Mouse (Mus musculus) MEL (cell line): Measurements from ENCODE around the gene Cbx3. TPM values are rescaled to one million over a fixed set of nuclear protein-coding genes. Genes with fewer than 3 reads are reported as not detected.

Experiments
- DNase-seq: peaks from one replicate; pipeline ENCODE4 v3.0.0; 2011; ENCODE audit warnings: low read depth, low spot score
- H3K27ac ChIP-seq: 2 replicates; pipeline ENCODE4 v1.5.1; 2012; ENCODE audit warnings: low read depth, mild to moderate bottlenecking, control low read depth, low read length, moderate library complexity; ENCODE audit not compliant: control insufficient read depth
- H3K27me3 ChIP-seq, 2 experiments: fragments of 150-350 bp in 1 of 2; sonication (generic) in 1 of 2; 2 replicates each; pipeline ENCODE4 v1.6.1; 2012; ENCODE audit warnings: low read length in 2 of 2, mild to moderate bottlenecking in 2 of 2, improper control_type of control experiment in 1 of 2, moderate library complexity in 1 of 2; ENCODE audit not compliant: insufficient read depth in 2 of 2, control insufficient read depth in 1 of 2
- H3K36me3 ChIP-seq, 2 experiments: 2 replicates each; pipeline ENCODE4 v1.6.1; 2012 to 2014; ENCODE audit warnings: low read length in 2 of 2, improper control_type of control experiment in 1 of 2, inconsistent platforms in 1 of 2, mild to moderate bottlenecking in 1 of 2; ENCODE audit not compliant: insufficient read depth in 2 of 2, control insufficient read depth in 1 of 2
- H3K4me1 ChIP-seq, 2 experiments: fragments of 150-350 bp in 1 of 2; sonication (generic) in 1 of 2; 2 replicates each; pipeline ENCODE4 v1.6.1; 2012; ENCODE audit warnings: low read length in 2 of 2, improper control_type of control experiment in 1 of 2, mild to moderate bottlenecking in 1 of 2; ENCODE audit not compliant: insufficient read depth in 2 of 2, control insufficient read depth in 1 of 2
- H3K4me3 ChIP-seq, 2 experiments: fragments of 150-350 bp in 1 of 2; sonication (generic) in 1 of 2; 2 replicates each; pipeline ENCODE4 v1.5.1; 2012; ENCODE audit warnings: low read depth in 2 of 2, low read length in 2 of 2, mild to moderate bottlenecking in 2 of 2, moderate library complexity in 2 of 2, control low read depth in 1 of 2, improper control_type of control experiment in 1 of 2; ENCODE audit not compliant: control insufficient read depth in 1 of 2, insufficient read depth in 1 of 2
- H3K79me2 ChIP-seq: 2 replicates; pipeline ENCODE4 v1.6.1; 2012; ENCODE audit warnings: mild to moderate bottlenecking, low read length, moderate library complexity; ENCODE audit not compliant: control insufficient read depth, poor library complexity, insufficient read depth
- H3K9ac ChIP-seq: 2 replicates; pipeline ENCODE4 v1.6.1; 2012; ENCODE audit warnings: low read depth, mild to moderate bottlenecking, control low read depth, low read length, moderate library complexity; ENCODE audit not compliant: control insufficient read depth, poor library complexity, severe bottlenecking
- H3K9me3 ChIP-seq: fragments of 150-350 bp; sonication (generic); replicated peaks from 2 replicates; pipeline ENCODE4 v1.6.1; 2012; ENCODE audit warnings: mild to moderate bottlenecking, low read length, improper control_type of control experiment, moderate library complexity; ENCODE audit not compliant: insufficient read depth
- BHLHE40 ChIP-seq: IDR thresholded peaks from 2 replicates; pipeline ENCODE4 v1.6.1; 2012; ENCODE audit warnings: low read depth, mild to moderate bottlenecking, inconsistent platforms, low read length, improper control_type of control experiment, borderline replicate concordance
- CHD1 ChIP-seq: IDR thresholded peaks from 2 replicates; pipeline ENCODE4 v1.6.1; 2012; ENCODE audit warnings: low read depth, mild to moderate bottlenecking, inconsistent platforms, low read length, improper control_type of control experiment
- CHD2 ChIP-seq: IDR thresholded peaks from 2 replicates; pipeline ENCODE4 v1.6.1; 2011; ENCODE audit warnings: low read length, improper control_type of control experiment
- CTCF ChIP-seq, 3 experiments: IDR thresholded peaks in 2 of 3; conservative IDR thresholded peaks in 1 of 3; 2 replicates each; pipeline ENCODE4 v1.5.1; 2011 to 2012; ENCODE audit warnings: low read length in 3 of 3, low read depth in 2 of 3, mild to moderate bottlenecking in 2 of 3, improper control_type of control experiment in 1 of 3, inconsistent platforms in 1 of 3, mixed read lengths in 1 of 3, moderate library complexity in 1 of 3; ENCODE audit not compliant: control insufficient read depth in 1 of 3, insufficient read depth in 1 of 3, poor library complexity in 1 of 3, severe bottlenecking in 1 of 3
- E2F4 ChIP-seq: IDR thresholded peaks from 2 replicates; pipeline ENCODE4 v1.6.1; 2011; ENCODE audit warnings: low read depth, low read length, improper control_type of control experiment, borderline replicate concordance
- EP300 ChIP-seq, 2 experiments: IDR thresholded peaks; 2 replicates each; pipeline ENCODE4 v1.6.1; 2011; ENCODE audit warnings: improper control_type of control experiment in 2 of 2, low read length in 2 of 2, low read depth in 1 of 2, mild to moderate bottlenecking in 1 of 2
- ETS1 ChIP-seq: IDR thresholded peaks from 2 replicates; pipeline ENCODE4 v1.6.1; 2012; ENCODE audit warnings: low read depth, mild to moderate bottlenecking, inconsistent platforms, low read length, improper control_type of control experiment, moderate library complexity
- GABPA ChIP-seq: IDR thresholded peaks from 2 replicates; pipeline ENCODE4 v1.6.1; 2012; ENCODE audit warnings: low read depth, mild to moderate bottlenecking, inconsistent platforms, low read length, improper control_type of control experiment, moderate library complexity
- GATA1 ChIP-seq: IDR thresholded peaks from 2 replicates; pipeline ENCODE4 v1.6.1; 2011; ENCODE audit warnings: low read depth, low read length, improper control_type of control experiment
- HCFC1 ChIP-seq: IDR thresholded peaks from 2 replicates; pipeline ENCODE4 v1.6.1; 2012; ENCODE audit warnings: low read depth, mild to moderate bottlenecking, inconsistent platforms, low read length, improper control_type of control experiment, moderate library complexity
- JUND ChIP-seq: IDR thresholded peaks from 2 replicates; pipeline ENCODE4 v1.6.1; 2011; ENCODE audit warnings: low read depth, mild to moderate bottlenecking, improper control_type of control experiment, low read length
- MAFK ChIP-seq: IDR thresholded peaks from 2 replicates; pipeline ENCODE4 v1.6.1; 2011; ENCODE audit warnings: low read depth, mild to moderate bottlenecking, low read length, improper control_type of control experiment, borderline replicate concordance
- MAX ChIP-seq: IDR thresholded peaks from 2 replicates; pipeline ENCODE4 v1.6.1; 2011; ENCODE audit warnings: low read length, improper control_type of control experiment
- MEF2A ChIP-seq: IDR thresholded peaks from 2 replicates; pipeline ENCODE4 v1.6.1; 2014; ENCODE audit warnings: low read depth, mild to moderate bottlenecking, inconsistent platforms, low read length, improper control_type of control experiment; ENCODE audit not compliant: poor library complexity, insufficient replicate concordance, severe bottlenecking; ENCODE audit errors: extremely low read depth
- MXI1 ChIP-seq: IDR thresholded peaks from 2 replicates; pipeline ENCODE4 v1.6.1; 2011; ENCODE audit warnings: mild to moderate bottlenecking, low read depth, low read length, improper control_type of control experiment
- MYB ChIP-seq: IDR thresholded peaks from 2 replicates; pipeline ENCODE4 v1.6.1; 2011; ENCODE audit warnings: mild to moderate bottlenecking, low read depth, low read length, improper control_type of control experiment
- NELFE ChIP-seq: IDR thresholded peaks from 2 replicates; pipeline ENCODE4 v1.6.1; 2011; ENCODE audit warnings: low read depth, low read length, improper control_type of control experiment
- NRF1 ChIP-seq: IDR thresholded peaks from 2 replicates; pipeline ENCODE4 v1.6.1; 2014; ENCODE audit warnings: low read depth, mild to moderate bottlenecking, inconsistent platforms, low read length, improper control_type of control experiment, moderate library complexity; ENCODE audit not compliant: poor library complexity, insufficient read depth, severe bottlenecking
- POLR2A ChIP-seq, 2 experiments: IDR thresholded peaks; 2 replicates each; pipeline ENCODE4 v1.6.1; 2011 to 2012; ENCODE audit warnings: low read length in 2 of 2, mild to moderate bottlenecking in 2 of 2, control low read depth in 1 of 2, improper control_type of control experiment in 1 of 2, low read depth in 1 of 2, moderate library complexity in 1 of 2; ENCODE audit not compliant: control insufficient read depth in 1 of 2, insufficient read depth in 1 of 2, poor library complexity in 1 of 2
- POLR2AphosphoS2 ChIP-seq: IDR thresholded peaks from 2 replicates; pipeline ENCODE4 v1.6.1; 2011; ENCODE audit warnings: low read length, improper control_type of control experiment
- RAD21 ChIP-seq: IDR thresholded peaks from 2 replicates; pipeline ENCODE4 v1.6.1; 2011; ENCODE audit warnings: mild to moderate bottlenecking, low read depth, low read length, improper control_type of control experiment
- SIN3A ChIP-seq: IDR thresholded peaks from 2 replicates; pipeline ENCODE4 v1.6.1; 2012; ENCODE audit warnings: low read length, improper control_type of control experiment, inconsistent platforms
- SMC3 ChIP-seq: IDR thresholded peaks from 2 replicates; pipeline ENCODE4 v1.6.1; 2011; ENCODE audit warnings: low read depth, low read length, improper control_type of control experiment
- TCF12 ChIP-seq: IDR thresholded peaks from 2 replicates; pipeline ENCODE4 v1.6.1; 2014; ENCODE audit warnings: low read depth, mild to moderate bottlenecking, inconsistent platforms, low read length, improper control_type of control experiment, moderate library complexity
- UBTF ChIP-seq: IDR thresholded peaks from 2 replicates; pipeline ENCODE4 v1.6.1; 2012; ENCODE audit warnings: low read depth, mild to moderate bottlenecking, inconsistent platforms, low read length, improper control_type of control experiment, moderate library complexity, borderline replicate concordance; ENCODE audit not compliant: insufficient read depth
- USF1 ChIP-seq: IDR thresholded peaks from 2 replicates; pipeline ENCODE4 v1.6.1; 2014; ENCODE audit warnings: low read depth, mild to moderate bottlenecking, inconsistent platforms, low read length, improper control_type of control experiment, moderate library complexity
- USF2 ChIP-seq, 2 experiments: IDR thresholded peaks; 2 replicates each; pipeline ENCODE4 v1.6.1; 2011 to 2012; ENCODE audit warnings: improper control_type of control experiment in 2 of 2, low read length in 2 of 2, borderline replicate concordance in 1 of 2, inconsistent platforms in 1 of 2, low read depth in 1 of 2, mild to moderate bottlenecking in 1 of 2; ENCODE audit not compliant: insufficient read depth in 1 of 2
- ZKSCAN1 ChIP-seq: IDR thresholded peaks from 2 replicates; pipeline ENCODE4 v1.6.1; 2012; ENCODE audit warnings: low read depth, mild to moderate bottlenecking, inconsistent platforms, low read length, improper control_type of control experiment, moderate library complexity
- ZMIZ1 ChIP-seq: IDR thresholded peaks from 2 replicates; pipeline ENCODE4 v1.6.1; 2012; ENCODE audit warnings: low read depth, mild to moderate bottlenecking, inconsistent platforms, low read length, improper control_type of control experiment, moderate library complexity
- polyA plus RNA-seq, 2 experiments: library from polyadenylated mRNA; stranded (reverse) in 1 of 2; unstranded in 1 of 2; fragments of >175 nt in 1 of 2; fragments of >200 nt in 1 of 2; gene quantifications; 2 replicates each; pipeline versions ENCODE4 v1.2.1 to v1.2.4; 2012; ENCODE audit warnings: low replicate concordance in 2 of 2, low read depth in 1 of 2; ENCODE audit not compliant: insufficient read length in 2 of 2, insufficient read depth in 1 of 2, missing spikeins in 1 of 2
- total RNA-seq: library from RNA; depleted of rRNA; stranded (reverse); fragments of 300-350 nt; gene quantifications from 2 replicates; pipeline ENCODE4 v1.2.3, GENCODE M21; 2012

Cbx3 gene
- total and polyA plus RNA-seq, 3 experiments, result 177 to 250 TPM; not detected in 1

- H3K4me1 ChIP-seq, result peaks cover 0 to 13% of the 10 kb centered on the region in 2 experiments; a peak in 3 of 4 replicates
- no peak overlapping the region for H3K9ac ChIP-seq
- TF ChIP-seq HCFC1, result no peak
- TF ChIP-seq MAFK, result no peak
- TF ChIP-seq MAX, result no peak
- no peak for TF ChIP-seq CTCF (IDR thresholded peaks at IDR 0.05 in 2 of 3, conservative IDR thresholded peaks at IDR 0.05 in 1 of 3; ENCODE audit: control insufficient read depth in 1 of 3, insufficient read depth in 1 of 3, low read depth in 2 of 3, low read length in 3 of 3, poor library complexity in 1 of 3, severe bottlenecking in 1 of 3)
- no peak for TF ChIP-seq POLR2AphosphoS2
- TF ChIP-seq GABPA, result no peak
- no peak for TF ChIP-seq MEF2A
- TF ChIP-seq BHLHE40, result no peak
- TF ChIP-seq UBTF, result no peak
- TF ChIP-seq EP300 (IDR thresholded peaks at IDR 0.05; ENCODE audit: low read depth in 1 of 2, low read length in 2 of 2), result peak in 1 of 2 experiments; percentile 37; a peak in 1 of 4 replicates
- TF ChIP-seq ZMIZ1, result no peak
- no peak for TF ChIP-seq USF2 (IDR thresholded peaks at IDR 0.05; ENCODE audit: borderline replicate concordance in 1 of 2, insufficient read depth in 1 of 2, low read depth in 1 of 2, low read length in 2 of 2)
- TF ChIP-seq GATA1, result peak; percentile 29; the same call in 1 of the 2 replicates
- no peak for TF ChIP-seq ZKSCAN1
- no peak for TF ChIP-seq CHD2
- no peak for TF ChIP-seq SMC3
- no peak for TF ChIP-seq TCF12
- TF ChIP-seq NRF1, result no peak
- TF ChIP-seq, all 39 proteins: peak for 2
- peaks cover 0 to 9% of the 10 kb centered on the region in 2 experiments; a peak in 2 of 4 replicates for H3K36me3 ChIP-seq
- peak; percentile 27 for DNase-seq
- H3K27ac ChIP-seq, result no peak overlapping the region
- H3K27me3 ChIP-seq, result peaks cover 0 to 1% of the 10 kb centered on the region in 2 experiments; a peak in 1 of 4 replicates
- no peak overlapping the region for H3K4me3 ChIP-seq
- H3K9me3 ChIP-seq, result no peaks in the 10 kb centered on the region
- H3K79me2 ChIP-seq, result no peaks in the 10 kb centered on the region
Measured at GRCm38 (mm10) chr6:51424537-51424936, 45.6 kb upstream of the Cbx3 start.

GRCm38 (mm10) chr6:51432535-51433397 lies 37.4 kb upstream of the Cbx3 start, which contains the start of gene Nfe2l3:
Nfe2l3 (plus strand) TSS chr6:51432670.
- Histone ChIP-seq H3K4me1 (no peaks in the 10 kb centered on the region; a peak in 2 of 4 replicates), H3K36me3 (no peaks in the 10 kb centered on the region), H3K9ac (no peak within 1 kb of the TSS), H3K79me2 (no peaks in the 10 kb centered on the region), H3K9me3 (no peaks in the 10 kb centered on the region), H3K27me3 (peaks cover 5 to 7% of the 10 kb centered on the region in 2 experiments), H3K4me3 (no peak within 1 kb of the TSS), H3K27ac (no peak within 1 kb of the TSS)
- peak; percentile 62 for DNase-seq
- TF ChIP-seq ETS1 (no peak), E2F4 (no peak), JUND (no peak), USF1 (no peak), CTCF (IDR thresholded peaks at IDR 0.05 in 2 of 3, conservative IDR thresholded peaks at IDR 0.05 in 1 of 3; ENCODE audit: control insufficient read depth in 1 of 3, insufficient read depth in 1 of 3, low read depth in 2 of 3, low read length in 3 of 3, poor library complexity in 1 of 3, severe bottlenecking in 1 of 3) (no peak), MAFK (no peak), ZMIZ1 (no peak), ZKSCAN1 (no peak), SIN3A (no peak), MYB (no peak), EP300 (IDR thresholded peaks at IDR 0.05; ENCODE audit: low read depth in 1 of 2, low read length in 2 of 2) (no peak), POLR2A (IDR thresholded peaks at IDR 0.05; ENCODE audit: control insufficient read depth in 1 of 2, insufficient read depth in 1 of 2, low read depth in 1 of 2, low read length in 2 of 2, poor library complexity in 1 of 2) (no peak), MXI1 (no peak), MEF2A (no peak), RAD21 (no peak), CHD1 (no peak), NELFE (no peak)
